In genomic region chr10:84908006-84908405, GRCm38 (mm10) we compare ENCODE assay signal across 17 mouse cellular contexts. TPM values are rescaled to one million over a fixed set of nuclear protein-coding genes. Genes with fewer than 3 reads are reported as not detected.
A peak's percentile ranks its signal among the peaks of the same experiment; 100 is the strongest.
DNase-seq lines count a peak whose midpoint lies in the region.
"Had no signal": no experiment of that assay in that cellular context is flagged by ENCODE, and none has a peak within 500 bp of the region (broad histone marks: within the 10 kb centered on the region; RNA-seq: fewer than 3 reads in every experiment).

No protein-coding gene starts in this region.

- H3K9me3 ChIP-seq in heart, embryonic 10.5 days: no peaks in the 10 kb centered on the region
- H3K9me3 ChIP-seq: embryonic facial prominence, embryonic 15.5 days; forebrain, embryonic 10.5 days; G1E; heart, embryonic 12.5 days had no signal

- H3K4me1 ChIP-seq in heart, embryonic 10.5 days: peaks cover 17% of the 10 kb centered on the region

- H3K27ac ChIP-seq in heart, embryonic 10.5 days: no peak overlapping the region
- H3K27ac ChIP-seq: embryonic facial prominence, embryonic 15.5 days; forebrain, embryonic 10.5 days; heart, adult 2 months had no signal

- DNase-seq in heart, embryonic 10.5 days (ENCODE audit: low spot score): peak; percentile 58
- DNase-seq in heart, adult 11 months: no peak
- DNase-seq in left cerebral cortex, postnatal 4 days: peak; percentile 74
- no peak for DNase-seq in left cerebral cortex, adult 18-20 months (ENCODE audit: low spot score in 2 of 2)
- DNase-seq in urinary bladder, adult 2 months (ENCODE audit: low spot score): peak; percentile 12
- no peak for DNase-seq in urinary bladder, postnatal 25 days (ENCODE audit: low spot score)
- no peak for DNase-seq in gastrocnemius, adult 18-20 months (ENCODE audit: low spot score)
- DNase-seq: cerebellum, adult 9-10 months; embryo, embryonic 11 days; gastrocnemius, postnatal 36 days; heart, adult 2 months; kidney, adult 8-10 months had no signal

- H3K27me3 ChIP-seq in heart, embryonic 10.5 days (ENCODE audit: insufficient read depth, poor library complexity, severe bottlenecking): peaks cover 8% of the 10 kb centered on the region; the same call in 1 of the 2 replicates
- H3K27me3 ChIP-seq: embryonic facial prominence, embryonic 15.5 days; heart, embryonic 12.5 days had no signal

- H3K4me3 ChIP-seq in heart, embryonic 10.5 days: no peak overlapping the region
- H3K4me3 ChIP-seq: embryonic facial prominence, embryonic 15.5 days; erythroblast, embryonic 14.5 days; forebrain, embryonic 10.5 days; heart, adult 2 months; heart, embryonic 12.5 days had no signal

- H3K36me3 ChIP-seq in heart, embryonic 10.5 days: no peaks in the 10 kb centered on the region
- H3K36me3 ChIP-seq: embryonic facial prominence, embryonic 15.5 days; G1E; heart, embryonic 12.5 days had no signal

- intact Hi-C loops in left cerebral cortex, postnatal 4 days (cut with DNase I): no loop called here

- WGBS in heart, embryonic 10.5 days: 86% methylated on average over 3 of the region's 3 CpGs

RNA-seq across cellular contexts. Expression of gene Ric8b, which starts 9.4 kb away (rescaled TPM):
- 21.0 and 23.5 TPM in 2 replicates for polyA plus RNA-seq in heart, embryonic 10.5 days (2016; fragmentation: Nextera tagmentation; extraction: Ambion mirVana)
- total RNA-seq in left cerebral cortex, postnatal 4 days (2021): 10 to 100 TPM; 47.9 to 49.0 TPM
- total RNA-seq in left cerebral cortex, adult 18-20 months (2021): 10 to 100 TPM; 63.5 to 65.4 TPM
- polyA plus RNA-seq in urinary bladder, adult 2 months (2012; rRNA removed): 21.7 and 23.7 TPM in 2 replicates
- 10 to 100 TPM; 44.8 to 46.4 TPM for total RNA-seq in gastrocnemius, adult 18-20 months (2021)

Comparison
In these comparisons a context has a peak if more than half of its experiments do, and no peak if none do; other contexts are left out.
1. DNase-seq: peak in heart, embryonic 10.5 days (single experiment), left cerebral cortex, postnatal 4 days (single experiment) and urinary bladder, adult 2 months (single experiment); none in heart, adult 11 months (single experiment), left cerebral cortex, adult 18-20 months (0 of 2), urinary bladder, postnatal 25 days (single experiment) and gastrocnemius, adult 18-20 months (single experiment).